Mouse (Mus musculus) cerebellum, adult 11-12 months (tissue): ENCODE results near the gene Dgkg.

Experiments used
- DNase-seq: peaks from one replicate; pipeline ENCODE4 v3.0.0; 2022

Dgkg gene

DNA sequence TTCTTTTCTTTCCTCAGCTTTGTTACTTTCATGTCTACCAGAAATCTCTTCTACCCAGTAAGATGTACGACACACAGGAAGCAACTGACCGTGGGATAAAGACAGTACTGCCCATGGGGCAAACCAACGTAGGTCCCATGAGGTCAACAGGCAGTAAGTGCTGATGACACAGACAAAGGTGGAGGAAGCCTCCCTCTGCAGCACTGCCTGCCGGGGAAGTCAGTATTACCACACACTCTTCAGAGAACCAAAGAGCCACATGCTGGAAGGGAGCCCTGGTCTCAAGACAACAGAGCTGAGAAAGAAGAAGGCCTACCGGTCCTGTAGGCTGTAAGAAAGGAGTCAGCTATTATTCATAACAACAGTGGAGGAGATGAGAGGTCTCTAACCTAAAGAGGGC lies 67.4 kb downstream of the Dgkg start:
- no peak for DNase-seq

DNA sequence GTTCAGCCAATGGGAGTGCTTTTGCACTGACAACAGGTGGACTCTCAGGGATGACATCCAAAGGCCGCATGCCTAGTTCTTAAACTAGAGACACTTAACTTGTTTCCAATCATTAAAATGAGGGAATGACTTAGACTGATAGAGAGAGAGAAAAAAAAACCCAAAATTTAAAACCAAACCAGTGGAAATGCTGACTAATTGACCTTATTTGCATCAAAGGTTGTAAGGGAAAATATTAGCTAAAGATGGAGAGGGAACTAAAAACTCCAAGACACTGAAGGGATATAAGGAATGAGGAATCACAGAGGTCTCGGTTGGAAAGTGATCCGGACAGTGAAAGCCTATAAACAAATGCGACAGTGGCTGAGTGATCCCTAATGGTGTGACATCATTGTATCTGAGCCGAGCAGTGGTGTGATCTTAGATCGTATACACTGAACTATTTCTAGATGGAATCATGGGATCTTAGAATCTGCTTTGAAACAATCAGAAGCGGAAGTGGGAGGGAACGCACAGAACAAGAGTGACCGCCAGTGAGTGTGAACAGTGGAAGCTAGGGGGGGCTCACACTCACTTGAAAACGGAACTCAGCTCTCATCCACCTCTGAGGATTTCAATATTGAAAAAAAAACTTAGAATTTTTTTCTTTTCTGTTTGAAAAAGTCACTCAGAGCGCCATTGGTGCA lies 70.7 kb downstream of the Dgkg start:
- no peak for DNase-seq

DNA sequence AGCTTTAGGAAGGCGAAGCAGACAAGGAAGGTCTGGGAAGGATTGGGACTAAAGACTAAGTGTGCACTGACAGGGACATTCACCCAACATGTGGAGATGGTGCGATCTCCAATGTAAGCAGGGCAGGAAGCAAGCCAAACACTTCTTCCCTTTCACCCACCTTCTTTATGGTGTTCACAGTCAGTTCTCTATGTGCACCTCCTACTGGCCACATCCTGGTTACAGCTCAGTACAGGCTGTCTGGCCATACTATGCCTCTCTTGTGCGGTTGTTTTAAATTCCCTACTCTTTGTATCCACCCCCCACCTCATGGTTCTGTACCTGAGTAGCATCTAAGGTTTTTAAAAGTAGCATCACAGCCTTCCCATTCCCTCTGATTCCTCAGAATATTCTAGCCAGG lies 71.5 kb downstream of the Dgkg start:
- DNase-seq = no peak

DNA sequence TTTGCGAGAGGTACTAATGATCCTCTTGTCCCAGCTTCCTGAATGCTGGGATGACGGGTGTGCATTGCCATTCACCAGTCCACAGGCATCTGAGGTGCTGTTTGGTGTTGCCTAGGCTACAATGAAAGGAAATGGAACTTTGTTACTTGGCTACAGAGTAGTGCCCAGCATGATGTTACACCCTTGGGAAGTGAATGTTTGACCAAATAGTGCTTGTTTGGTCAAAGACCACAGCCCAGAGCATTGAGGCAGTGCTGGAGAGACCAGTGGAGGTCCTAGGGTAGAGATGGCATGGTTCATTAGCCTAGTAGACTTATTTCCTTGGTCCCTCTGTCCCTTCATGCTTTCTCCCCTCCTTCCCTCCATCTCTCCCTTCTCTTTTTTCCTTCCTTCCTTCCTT lies 73.6 kb downstream of the Dgkg start:
- DNase-seq = no peak

DNA sequence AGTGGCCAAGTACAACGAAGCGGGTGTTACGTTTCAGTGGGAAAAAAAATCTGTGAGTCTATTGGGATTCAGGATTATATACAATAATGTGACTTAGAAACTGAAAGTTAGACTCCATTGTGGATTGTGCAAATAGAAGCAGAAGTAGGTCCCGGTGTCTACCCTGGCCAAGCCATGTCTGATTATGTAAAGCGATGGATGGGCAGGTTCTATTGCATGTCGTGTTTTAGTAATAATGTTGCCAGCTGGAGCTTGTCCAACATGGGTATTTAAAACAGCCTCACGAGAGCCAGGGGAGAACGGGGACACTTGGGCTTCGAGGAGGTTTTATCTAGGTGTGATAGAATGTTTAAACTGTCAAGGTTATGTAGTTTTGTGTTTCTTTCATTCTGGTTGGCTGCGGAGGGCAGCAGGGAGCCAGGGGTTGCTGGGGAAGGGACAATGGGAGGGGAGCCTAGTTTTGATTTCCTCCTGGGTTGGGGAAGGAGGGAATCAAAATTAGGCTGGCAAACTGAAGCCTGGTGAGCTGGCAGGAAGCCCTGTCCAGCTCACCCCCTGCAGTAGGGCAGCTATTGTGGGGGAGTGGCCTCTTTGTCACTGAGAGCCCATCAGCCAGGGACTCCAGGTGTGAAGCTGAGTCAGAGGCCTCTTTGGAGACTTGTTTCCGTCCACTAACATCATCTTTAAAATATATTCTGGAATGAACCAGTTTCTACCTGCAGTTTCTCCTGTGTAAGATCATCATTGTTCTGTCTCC lies 74.7 kb downstream of the Dgkg start:
- DNase-seq = no peak

DNA sequence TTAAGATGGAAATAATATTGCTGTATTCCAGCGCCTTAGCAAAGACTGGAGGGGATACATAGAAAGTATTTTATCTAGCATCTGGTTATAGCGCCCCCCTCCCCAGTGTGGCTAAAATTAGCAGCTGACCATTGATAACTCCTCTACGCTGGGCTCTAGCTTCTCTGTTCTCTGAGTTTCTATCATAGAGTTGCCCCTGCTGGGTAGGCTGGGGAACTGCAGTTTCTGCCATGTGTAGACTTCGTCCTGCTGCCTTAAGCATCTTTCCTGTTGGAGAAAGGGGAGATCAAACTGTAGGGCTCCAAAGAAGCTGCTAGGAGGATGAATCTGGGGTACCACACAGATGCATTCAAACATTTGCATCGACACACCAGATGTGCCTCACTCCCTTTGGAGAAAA lies 76.9 kb downstream of the Dgkg start:
- no peak for DNase-seq

DNA sequence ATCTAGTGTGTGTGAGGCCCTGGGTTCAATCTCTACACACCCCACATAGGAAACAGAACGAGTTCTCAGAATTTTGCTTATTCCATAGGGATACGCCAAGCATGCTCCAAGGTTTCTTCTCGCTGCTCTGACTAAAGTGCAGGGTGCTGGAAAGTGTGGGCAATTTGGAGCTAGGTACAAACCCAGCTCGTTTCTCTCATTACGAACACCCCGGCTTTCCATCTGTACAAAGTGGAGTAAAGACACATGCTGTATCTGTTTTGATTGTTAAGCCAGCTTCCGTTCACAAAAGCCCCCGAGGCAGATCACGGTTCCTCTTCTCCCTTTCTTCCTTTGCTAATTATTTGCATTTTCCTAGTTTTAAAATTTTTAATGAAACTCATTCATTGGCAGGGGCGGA lies 78.1 kb downstream of the Dgkg start:
- DNase-seq = no peak

DNA sequence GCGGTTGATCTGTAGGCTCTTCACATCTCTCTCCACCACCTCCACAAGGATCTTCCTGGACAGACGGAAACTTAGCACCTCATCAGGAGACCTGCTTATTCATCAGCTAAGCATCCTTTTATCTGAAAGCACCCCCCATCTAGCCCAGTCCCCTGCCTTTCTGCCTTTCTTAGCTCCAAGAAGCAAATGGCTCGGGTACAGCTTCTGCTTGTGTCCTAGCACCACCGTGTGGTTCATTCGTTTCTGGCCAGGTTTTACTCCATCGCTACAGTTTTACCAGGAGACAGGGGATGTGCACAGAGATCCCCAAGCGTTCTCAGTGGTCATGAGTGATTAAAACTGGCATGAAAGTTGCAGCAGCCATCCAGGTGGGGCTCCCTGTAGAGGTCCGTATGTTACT lies 79.4 kb downstream of the Dgkg start:
- DNase-seq = no peak

DNA sequence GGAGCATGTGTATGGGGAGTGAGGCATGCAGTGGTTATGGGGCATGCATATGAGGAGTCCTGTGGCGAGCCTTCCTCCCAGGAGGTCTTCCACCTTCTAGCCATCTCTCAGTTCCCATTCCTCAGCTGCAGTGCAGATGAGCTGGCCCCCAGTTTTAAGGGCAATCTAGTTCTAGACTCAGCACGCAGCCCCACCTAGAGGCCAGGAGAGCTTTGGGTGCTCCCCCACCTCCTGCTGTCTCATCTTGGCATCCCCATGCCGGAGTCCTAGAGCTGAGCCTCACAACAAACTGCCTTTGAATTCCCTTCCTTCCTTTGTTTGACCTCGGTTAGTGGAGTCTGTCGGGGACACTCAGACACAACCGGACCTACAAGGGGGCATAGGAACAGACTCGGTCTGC lies 82.9 kb downstream of the Dgkg start:
- DNase-seq = no peak

DNA sequence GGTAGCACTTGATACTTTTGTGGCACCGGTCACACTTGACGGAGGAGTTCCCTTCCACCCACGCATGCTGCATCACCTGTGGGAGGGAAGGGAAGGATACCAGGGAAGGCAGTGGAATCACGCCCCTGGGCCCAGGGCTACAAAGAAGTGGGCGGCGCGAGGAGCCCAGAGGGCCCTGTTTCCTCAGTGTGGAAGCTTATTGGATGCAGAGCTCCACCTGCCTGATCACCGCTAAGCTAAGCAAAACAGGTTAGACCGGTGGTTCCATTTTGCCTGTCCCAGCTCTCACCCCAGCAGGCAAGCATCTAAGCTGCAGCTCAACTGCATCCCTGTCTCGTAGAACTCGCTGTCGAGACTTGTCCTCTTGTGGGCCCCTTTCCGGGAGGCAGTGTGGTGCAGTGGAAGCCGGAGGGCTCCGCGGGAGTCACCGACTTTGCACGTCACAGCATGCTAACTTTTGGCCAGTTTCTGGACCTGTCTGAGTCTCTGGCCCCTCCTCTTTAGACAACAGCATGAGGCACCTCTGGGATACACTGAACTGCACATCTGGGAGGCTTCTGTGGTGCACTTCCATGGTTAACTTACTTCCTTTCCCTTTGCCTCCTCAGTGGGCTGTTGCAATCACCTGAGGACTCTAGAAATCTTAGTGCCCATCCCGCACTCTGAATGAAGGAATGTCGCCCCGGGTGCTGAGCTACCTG lies 84.2 kb downstream of the Dgkg start:
- DNase-seq = no peak

DNA sequence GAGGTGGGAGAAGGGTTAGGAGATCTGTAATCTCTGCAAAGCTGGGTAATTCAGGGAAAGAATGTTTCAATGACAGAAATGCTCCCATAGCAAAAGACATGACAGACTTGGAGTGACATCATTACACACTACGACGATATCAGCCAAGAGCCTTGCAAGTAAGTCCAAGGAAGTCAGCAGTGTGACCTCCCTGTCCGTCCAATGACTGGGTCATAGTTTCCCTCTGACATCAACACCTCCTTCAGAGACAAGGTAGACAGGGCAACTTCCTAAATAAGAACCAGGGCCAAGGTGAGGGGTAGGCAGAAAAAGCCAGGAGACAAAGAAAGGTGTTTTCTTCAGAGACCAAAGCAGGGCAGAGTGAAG lies 92.1 kb downstream of the Dgkg start:
- DNase-seq = no peak

DNA sequence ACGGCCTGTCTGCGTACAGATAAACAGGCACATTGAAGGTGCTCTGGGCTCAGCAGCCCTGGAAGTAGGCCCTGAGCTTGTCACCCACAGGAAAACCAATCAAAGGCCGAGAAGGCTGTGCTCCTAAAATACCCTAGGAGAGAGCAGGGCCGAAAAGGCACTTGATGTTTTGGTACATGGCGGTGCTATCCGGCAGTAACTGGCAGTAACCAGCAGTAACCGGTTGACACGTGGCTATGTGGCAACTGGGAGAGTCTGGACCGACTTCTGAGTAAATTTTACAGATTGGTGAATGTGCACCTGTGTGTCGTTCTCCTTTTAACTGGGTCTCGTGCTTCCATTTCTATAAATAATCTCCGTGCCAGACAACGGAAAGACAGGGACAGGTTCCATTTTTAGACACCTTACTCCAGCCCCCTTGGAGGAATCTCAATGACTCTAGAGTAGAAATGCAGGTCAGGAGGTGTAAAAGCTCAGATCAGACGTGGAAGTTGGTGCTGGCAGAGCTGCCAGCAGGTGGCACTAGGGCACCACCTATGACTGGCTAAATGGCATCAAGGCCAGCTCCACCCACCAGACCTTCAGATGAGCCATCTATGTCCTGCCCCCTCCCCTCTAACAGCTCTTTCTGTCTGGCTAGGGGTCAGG lies 92.6 kb downstream of the Dgkg start:
- DNase-seq = peak; percentile 76

DNA sequence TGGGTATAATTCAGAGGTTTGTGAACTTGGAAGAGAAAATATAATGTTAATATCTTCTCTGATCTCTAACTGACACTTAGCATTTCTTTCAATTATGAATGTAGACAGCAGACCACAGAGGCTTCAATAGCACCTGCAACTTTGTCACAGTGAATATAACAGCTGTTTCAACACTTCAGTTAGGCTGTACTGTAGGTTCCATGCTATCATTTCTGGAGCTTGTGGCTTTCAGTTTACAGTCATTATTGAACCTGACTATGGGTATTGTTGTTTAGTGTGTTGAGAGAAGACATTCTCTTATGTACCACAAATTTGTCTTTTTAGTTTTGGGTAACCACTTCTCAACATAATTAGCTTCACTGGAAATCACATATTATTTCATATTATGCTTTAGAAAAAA lies 93.4 kb downstream of the Dgkg start:
- no peak for DNase-seq

DNA sequence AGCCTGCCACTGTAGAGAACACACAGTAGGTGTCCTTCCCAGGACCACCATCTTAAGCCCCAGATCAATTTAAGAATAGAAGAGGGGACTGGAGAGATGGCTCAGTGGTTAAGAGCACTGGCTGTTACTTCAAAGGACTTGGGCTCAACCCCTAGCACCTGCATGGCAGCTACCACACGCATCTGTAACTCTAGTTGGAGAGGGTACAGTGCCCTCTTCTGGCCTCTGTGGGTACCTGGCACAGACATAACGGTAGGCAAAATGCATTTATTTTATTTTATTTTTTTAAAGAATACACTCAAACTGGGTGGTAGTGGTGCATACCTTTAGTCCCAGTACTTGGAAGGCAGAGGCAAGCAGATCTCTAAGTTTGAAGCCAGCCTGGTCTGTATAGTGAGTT lies 102.0 kb downstream of the Dgkg start:
- DNase-seq = no peak

DNA sequence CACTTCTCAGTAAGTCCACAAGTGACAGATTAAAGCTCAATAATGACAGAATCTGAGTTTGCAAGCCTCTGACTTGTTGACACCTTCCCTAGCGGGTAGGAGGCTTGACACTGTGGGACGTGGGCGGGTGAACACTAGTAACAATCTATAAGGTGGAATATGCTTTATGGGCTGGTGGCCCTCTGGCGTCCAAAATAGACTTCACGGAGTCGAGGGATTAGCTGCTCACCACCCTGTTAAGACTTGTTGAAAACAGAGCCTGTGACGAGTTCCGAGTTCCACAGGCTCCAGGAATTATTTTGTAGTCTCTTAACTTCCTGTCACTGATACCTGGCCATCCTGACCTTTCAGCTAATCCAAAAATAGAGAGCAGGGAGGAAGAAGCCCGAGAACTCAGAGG lies 104.7 kb downstream of the Dgkg start:
- no peak for DNase-seq

DNA sequence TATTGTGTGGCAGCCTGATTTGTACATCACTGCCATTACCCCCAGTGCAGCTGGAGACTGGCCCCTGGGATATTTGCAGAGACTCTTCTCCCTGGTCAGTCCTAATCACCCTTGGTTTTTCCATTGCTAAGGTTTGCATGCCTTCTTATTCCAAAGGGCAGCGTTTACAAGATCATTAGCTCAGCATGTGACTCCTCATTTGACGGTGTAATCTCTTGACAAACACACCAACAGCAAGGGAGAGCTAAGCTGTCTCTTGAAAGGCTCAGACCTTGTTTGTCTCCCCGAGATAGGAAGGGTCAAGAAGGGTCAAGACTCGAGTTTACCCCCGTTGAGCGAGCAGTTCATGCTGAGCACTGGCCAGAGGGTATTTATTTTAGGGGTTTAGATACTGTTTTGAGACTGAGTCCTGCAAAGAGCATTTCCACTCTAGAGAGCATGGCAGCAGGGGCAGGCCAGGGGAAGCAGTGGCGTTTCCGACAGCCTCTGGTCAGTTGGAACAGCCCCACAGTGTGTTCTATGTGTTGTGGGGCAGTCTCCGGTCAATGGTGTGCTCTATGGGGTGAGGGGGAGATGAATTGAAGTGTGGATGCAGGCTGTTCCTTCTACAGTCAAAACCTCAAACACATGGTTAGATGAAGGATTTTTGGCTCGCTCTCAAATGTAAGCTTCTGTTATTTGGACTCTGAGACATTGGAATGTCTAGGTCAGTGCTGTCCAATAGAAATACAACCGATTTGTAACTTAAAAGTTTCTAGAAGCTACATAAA lies 105.6 kb downstream of the Dgkg start:
- DNase-seq = no peak

DNA sequence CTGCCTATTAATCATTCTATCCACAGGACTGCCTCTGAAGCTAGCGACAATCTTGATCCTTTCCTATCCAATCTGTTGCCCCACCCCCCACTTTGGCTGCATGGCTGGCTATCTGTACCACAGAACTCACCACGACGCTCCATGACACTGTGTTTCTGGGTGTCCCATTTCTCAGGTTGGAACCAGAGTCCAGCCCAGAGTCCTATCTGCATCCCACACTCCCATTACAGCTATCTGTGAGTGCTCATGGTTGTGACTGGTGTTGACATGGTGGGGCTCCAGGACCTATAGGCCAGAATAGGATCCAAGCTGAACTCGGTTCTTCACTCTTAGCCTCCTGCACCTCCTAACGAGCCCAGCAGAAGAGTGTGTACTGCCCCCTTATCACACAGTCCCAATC lies 107.7 kb downstream of the Dgkg start:
- DNase-seq = no peak

DNA sequence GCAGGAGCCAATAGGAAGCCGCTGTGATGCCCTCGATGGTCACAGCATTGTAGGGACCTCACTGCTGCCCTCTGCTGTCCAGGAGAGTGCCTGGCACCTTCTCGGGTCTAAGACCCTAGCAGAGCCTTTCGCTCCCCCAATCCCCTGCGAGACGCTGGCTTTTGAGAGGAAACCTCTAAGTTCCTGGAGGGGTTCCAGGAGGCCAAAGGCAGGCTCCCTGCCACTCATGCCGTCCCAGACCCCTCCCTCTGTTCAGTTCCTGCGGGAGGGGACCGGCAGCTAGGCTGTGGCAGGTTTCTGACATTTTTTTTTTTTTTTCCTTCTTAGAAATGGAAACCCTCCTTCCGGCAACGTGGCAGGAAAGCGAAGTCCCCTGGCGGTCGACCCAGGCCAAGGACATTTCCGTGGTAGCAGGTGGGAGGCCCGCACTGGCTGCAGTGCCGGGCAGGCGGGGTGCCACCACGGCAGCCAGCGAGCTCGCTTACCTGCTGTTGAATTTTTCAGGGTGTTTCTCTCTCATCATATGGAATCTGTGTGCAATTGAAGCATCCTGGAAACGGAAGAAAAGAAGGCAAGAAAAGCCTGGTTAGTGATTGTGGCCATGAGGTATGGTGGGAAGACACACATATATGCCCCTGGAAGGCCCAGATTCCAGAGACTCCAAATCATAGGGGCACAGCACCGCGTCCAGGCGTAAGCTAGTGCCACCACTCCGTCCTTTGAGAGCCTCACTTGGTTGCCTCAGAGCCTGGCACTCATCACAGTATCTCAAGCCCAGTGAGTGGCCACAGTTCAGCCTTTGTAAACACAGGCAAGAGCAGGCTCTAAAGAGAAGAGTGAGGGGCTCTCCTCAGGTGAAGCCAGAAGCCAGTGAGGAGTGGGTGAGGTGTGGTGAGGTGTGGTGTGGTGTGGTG lies 108.6 kb downstream of the Dgkg start:
- peak; percentile 79 for DNase-seq

DNA sequence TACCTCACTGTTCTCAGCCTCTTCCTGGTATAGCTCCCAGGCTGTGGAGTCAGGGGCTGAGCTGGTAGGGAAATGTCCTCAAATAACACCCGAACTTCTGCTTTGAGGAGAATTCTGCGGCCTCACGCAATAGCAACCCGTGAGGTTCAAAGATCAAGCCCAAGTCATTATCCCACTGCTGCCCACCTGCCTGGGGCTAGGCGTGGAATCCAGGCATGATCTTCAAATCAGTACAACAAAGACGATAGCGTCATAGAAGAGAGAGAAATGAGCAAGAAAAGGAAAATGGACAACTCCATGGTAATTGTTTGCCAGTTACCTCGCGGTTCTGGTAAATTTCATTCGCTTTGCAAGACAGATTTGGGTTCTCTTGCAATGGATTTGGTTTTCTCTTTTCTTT lies 109.3 kb downstream of the Dgkg start:
- DNase-seq = no peak

DNA sequence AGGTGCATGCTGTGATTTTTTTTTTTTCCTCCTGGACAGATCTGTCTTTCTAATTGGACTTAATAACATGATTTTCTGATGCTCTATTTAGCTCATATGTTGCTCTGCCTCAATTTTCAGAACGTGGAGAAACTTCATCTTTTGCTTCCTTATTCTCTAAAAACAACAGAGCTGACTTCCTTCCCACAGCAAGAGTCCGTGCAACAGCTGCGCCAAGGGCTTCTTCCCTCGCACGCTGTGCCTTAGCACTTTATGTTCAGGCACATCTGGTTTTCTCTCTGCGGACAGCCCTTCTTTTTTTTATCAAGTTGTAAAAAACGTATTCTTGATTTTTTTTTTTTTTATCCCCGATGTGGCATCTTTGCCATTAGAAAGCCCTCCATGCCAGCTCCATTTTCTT lies 111.2 kb downstream of the Dgkg start:
- no peak for DNase-seq

DNA sequence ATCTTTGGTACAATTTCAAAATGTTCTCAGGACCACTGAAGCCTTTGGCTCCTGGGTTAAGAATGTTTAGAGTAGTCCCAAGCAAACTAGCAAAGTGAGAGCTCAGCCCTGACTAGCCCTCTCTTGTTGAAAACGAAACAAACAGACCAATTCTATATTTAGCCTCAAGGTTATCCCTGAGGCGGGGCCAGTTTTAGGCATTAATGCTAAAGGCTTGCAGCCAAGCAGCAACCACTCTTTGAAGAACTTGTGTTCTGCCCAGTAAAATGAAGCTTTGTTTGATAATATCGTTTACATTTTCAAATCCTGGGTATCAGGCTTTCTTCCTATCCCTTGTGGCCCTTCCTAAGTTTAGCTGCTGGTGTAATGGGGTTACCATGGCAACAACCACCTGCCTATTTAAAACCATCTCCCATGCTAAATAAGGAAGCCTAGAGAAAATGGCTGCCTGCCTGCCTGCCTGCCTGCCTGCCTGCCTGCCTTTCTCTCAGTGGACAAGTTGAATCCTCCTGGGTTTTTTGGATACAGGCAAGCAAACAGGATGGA lies 111.9 kb downstream of the Dgkg start:
- no peak for DNase-seq

DNA sequence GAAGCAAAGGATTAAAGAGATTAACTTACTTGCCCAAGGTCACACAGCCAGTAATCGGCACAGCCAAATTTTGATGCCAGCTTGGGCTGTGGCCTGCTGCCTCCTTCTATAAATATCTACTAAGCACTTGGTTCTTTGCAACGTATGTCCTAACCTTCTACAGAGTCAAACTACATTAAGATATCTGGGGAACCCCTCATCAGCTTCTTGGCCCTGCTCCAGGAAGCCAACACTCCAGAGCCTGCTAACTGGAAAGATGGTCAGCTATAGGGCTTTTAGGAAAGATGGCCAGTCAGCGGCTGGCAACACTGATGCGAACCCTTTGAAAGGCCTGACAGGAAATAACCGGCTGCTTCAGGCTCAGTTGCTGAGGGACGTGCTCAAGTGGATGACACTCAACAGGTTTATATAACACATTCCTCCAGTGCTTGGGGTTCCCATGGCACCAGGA lies 114.3 kb downstream of the Dgkg start:
- no peak for DNase-seq
